Mouse (Mus musculus): ENCODE data around the gene Ireb2. TPM values are rescaled to one million over a fixed set of nuclear protein-coding genes. Genes with fewer than 3 reads are reported as not detected.
"Not testable (repeated sequence)": the region's sequence is repeated elsewhere in the genome, so short reads cannot be mapped to it uniquely, and the experiment has no call there.

Ireb2 gene
- polyA plus RNA-seq, 1 experiment from 2014 or later, result 35.1 TPM

DNA sequence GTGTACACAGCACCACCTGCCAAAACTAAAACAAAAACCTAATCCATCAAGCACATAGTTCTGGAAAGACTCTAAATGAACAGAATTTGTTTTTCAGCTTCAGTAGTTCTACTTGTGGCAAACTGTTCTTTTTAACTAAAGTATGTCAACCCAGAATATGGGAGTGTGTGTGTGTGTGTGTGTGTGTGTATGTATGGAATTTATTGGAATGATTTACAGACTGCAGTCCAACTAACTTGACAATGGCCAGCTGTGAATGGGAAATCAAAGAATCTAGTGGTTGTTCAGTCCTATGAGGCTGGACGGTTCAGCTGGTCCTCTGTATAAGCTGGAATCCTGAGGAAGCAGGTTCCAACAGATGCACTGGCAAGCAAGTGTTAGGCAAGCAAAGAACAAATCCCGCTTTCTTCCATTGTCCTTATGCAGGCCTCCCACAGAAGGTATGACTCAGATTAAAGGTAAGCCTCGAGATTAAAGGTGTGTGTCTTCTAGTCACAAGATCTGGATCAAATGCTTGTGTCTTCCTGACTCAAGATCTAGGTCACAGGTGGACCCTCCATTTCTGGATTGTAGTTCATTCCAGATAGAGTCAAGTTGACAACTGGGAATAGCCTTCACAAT, 18.9 kb upstream of the Ireb2 start:
- no peak for ATAC-seq (ENCODE audit: low FRiP score, low read depth)
- Histone ChIP-seq H3K4me3 (no peak overlapping the region), H3K4me2 (no peak overlapping the region), H3K27ac (replicated peaks) (no peak overlapping the region), H3K27me3 (no peaks in the 10 kb centered on the region), H3K4me1 (replicated peaks) (no peaks in the 10 kb centered on the region), H3K36me3 (no peaks in the 10 kb centered on the region), H3K9me3 (no peaks in the 10 kb centered on the region), H3K9ac (no peak overlapping the region)
- whole genome bisulfite sequencing, result 82% methylated on average over 3 of the region's 3 CpGs

DNA sequence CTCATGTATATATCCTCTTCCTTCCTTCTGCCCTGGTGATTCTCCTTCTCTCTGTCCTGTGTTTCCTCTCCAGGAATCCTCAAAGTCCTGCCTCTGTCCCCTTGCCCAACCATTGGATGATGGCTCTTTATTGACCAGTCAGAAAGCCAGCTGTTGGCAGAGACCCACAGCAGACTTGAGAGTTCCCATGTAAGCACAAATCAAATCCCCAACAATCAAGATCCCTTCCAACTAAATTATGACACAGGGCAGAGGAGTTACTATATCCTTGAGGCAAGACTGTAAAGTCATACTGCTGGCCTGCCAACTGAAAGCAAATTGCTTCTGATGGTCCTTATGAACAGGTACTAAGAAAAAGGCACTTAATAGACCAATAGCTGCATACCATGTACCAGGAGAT, 15.4 kb upstream of the Ireb2 start:
- Histone ChIP-seq H3K4me3 (no peak overlapping the region), H3K9me3 (no peaks in the 10 kb centered on the region), H3K4me2 (no peak overlapping the region), H3K36me3 (no peaks in the 10 kb centered on the region), H3K27ac (replicated peaks) (no peak overlapping the region), H3K27me3 (no peaks in the 10 kb centered on the region), H3K9ac (no peak overlapping the region), H3K4me1 (replicated peaks) (no peaks in the 10 kb centered on the region)
- ATAC-seq (ENCODE audit: low FRiP score, low read depth), result no peak

DNA sequence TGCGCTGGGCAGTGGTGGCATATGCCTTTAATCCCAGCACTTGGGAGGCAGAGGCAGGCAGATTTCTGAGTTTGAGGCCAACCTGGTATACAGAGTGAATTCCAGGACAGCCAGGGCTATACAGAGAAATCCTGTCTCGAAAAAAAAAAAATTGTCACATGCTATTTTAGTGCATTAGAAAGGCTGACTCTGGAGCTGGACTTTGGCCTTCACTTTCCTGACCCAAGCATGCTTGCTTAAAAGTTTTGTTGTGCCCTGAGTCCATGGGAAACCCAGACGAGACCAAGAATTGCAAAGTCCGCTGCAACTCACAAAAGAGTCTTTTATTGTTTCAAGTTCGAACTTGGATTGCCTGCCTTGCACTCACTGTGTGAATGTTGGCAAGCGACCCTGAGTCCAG, 10.6 kb upstream of the Ireb2 start:
- H3K27me3 ChIP-seq; H3K4me3 ChIP-seq; ATAC-seq (ENCODE audit: low FRiP score, low read depth); H3K4me1 ChIP-seq (replicated peaks); H3K4me2 ChIP-seq; H3K9ac ChIP-seq; H3K9me3 ChIP-seq; H3K36me3 ChIP-seq; H3K27ac ChIP-seq (replicated peaks): not testable (repeated sequence)
- 73% methylated on average over 6 of the region's 6 CpGs for WGBS

DNA sequence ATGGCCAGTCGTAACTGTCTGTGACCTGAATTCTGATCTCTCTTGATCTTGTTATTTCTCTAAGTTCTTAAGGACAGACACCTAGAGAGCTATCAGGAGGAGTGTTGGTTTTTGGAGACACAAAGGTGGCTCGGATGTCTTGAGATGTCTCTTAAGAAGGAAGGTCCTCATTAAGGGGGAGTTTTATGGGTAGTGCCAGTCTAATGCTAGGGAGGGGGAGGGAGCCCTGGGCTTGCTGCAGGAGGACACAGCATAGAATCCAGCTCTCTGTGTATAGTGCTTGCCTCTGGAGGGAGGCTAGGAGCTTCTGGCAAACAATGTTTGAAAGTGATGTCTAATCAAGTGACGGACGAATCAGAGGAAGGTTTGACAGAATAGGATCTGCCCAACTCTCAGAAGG, 10.0 kb upstream of the Ireb2 start:
- Histone ChIP-seq H3K4me1 (replicated peaks) (no peaks in the 10 kb centered on the region), H3K36me3 (no peaks in the 10 kb centered on the region), H3K9me3 (no peaks in the 10 kb centered on the region), H3K4me2 (no peak overlapping the region), H3K27ac (replicated peaks) (no peak overlapping the region), H3K4me3 (no peak overlapping the region), H3K9ac (no peak overlapping the region), H3K27me3 (no peaks in the 10 kb centered on the region)
- WGBS, result 60% methylated on average over 4 of the region's 4 CpGs
- ATAC-seq (ENCODE audit: low FRiP score, low read depth), result no peak

DNA sequence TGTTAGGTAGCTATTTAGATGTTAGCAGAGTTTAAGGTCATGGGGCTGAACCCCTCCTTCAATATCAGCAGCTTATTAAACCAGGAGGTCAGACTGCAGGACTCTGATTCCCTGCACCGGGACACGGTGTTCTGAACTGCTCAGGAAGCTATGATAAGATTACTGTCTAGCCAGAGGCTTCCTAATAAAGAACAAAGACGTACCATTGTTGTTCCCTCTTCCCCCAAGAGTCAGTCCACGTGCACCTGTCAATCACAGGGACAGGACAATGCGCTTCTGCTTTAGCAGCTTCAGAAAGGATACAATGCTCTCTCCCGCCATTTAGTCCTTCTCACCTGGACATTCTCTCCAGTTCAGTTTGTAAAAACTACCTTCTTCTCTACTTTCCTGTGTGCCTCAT, 8.0 kb upstream of the Ireb2 start:
- 36% methylated on average over 6 of the region's 6 CpGs for WGBS
- H3K36me3 ChIP-seq, result no peaks in the 10 kb centered on the region
- H3K4me1 ChIP-seq (replicated peaks), result no peaks in the 10 kb centered on the region
- H3K9me3 ChIP-seq, result no peaks in the 10 kb centered on the region
- no peak overlapping the region for H3K4me3 ChIP-seq
- no peak overlapping the region for H3K27ac ChIP-seq (replicated peaks)
- H3K9ac ChIP-seq, result no peak overlapping the region
- no peaks in the 10 kb centered on the region for H3K27me3 ChIP-seq
- ATAC-seq (ENCODE audit: low FRiP score, low read depth), result no peak
- no peak overlapping the region for H3K4me2 ChIP-seq

DNA sequence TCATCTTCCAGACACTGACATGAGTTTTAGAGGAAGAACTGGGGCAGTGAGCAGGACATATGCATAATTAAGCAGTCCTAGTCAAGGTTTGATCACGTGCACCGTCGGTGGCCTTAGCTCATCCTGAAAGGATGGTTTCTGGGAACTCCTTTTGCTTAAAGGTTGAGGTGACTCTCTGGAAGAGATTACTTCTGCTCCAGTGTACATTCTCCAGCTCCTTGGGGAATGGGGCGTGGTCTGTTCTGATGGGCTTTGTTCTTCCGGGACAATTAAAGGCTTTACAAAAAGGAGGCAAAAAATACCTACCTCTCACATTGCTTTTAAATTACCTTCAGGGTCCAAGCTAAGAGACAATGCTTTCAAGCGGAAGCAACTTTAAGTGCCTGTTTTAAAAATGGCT, 7.5 kb upstream of the Ireb2 start:
- no peaks in the 10 kb centered on the region for H3K36me3 ChIP-seq
- no peak overlapping the region for H3K4me3 ChIP-seq
- H3K9ac ChIP-seq, result no peak overlapping the region
- H3K9me3 ChIP-seq, result no peaks in the 10 kb centered on the region
- H3K27ac ChIP-seq (replicated peaks), result no peak overlapping the region
- H3K4me1 ChIP-seq (replicated peaks), result no peaks in the 10 kb centered on the region
- no peaks in the 10 kb centered on the region for H3K27me3 ChIP-seq
- WGBS, result 62% methylated on average over 6 of the region's 6 CpGs
- H3K4me2 ChIP-seq, result no peak overlapping the region
- no peak for ATAC-seq (ENCODE audit: low FRiP score, low read depth)

DNA sequence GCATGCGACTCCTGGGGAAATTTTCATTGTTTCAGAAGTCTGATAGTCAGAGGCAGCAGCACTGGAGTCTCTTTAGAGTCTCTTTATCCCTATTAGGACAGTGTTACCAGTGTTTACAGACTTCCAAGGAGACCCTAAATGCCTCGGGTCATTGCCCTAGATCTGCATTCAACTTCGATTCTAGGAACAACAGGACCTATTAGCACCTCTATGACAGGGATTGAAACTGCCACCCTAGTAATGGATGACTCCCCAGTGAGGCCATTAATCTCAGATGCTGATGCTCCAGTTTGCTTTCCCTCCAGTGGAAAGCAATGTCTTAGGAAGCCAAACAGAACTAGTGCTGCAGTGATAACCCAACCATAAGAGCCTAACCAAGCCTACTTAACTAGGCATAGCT, 6.1 kb upstream of the Ireb2 start:
- H3K4me2 ChIP-seq, result no peak overlapping the region
- H3K9ac ChIP-seq, result no peak overlapping the region
- H3K27ac ChIP-seq (replicated peaks), result no peak overlapping the region
- no peak for ATAC-seq (ENCODE audit: low FRiP score, low read depth)
- WGBS, result 21% methylated on average over 3 of the region's 3 CpGs
- no peaks in the 10 kb centered on the region for H3K27me3 ChIP-seq
- H3K9me3 ChIP-seq, result no peaks in the 10 kb centered on the region
- H3K4me1 ChIP-seq (replicated peaks), result peaks cover under 1% of the 10 kb centered on the region; the same call in 1 of the 2 replicates
- H3K36me3 ChIP-seq, result no peaks in the 10 kb centered on the region
- no peak overlapping the region for H3K4me3 ChIP-seq

DNA sequence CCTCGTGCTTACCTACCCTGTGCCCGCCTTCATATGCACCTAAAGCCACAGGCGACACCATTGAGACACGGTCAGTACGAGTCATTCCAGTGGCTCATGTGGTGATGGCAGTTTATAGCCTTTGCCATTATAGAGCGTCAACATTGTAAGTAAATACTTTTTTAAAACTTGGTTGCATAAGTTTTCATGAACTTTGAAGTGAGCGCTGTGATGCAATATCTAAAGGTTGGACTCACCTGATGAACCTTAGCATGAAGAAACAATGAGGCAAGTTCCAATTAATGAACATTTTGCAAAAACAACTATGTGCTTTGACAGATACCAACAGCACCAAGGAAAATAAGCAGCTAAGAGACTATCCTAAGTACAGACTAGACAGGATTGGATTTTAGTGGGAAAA, 3.1 kb upstream of the Ireb2 start:
- peaks cover 19% of the 10 kb centered on the region for H3K4me1 ChIP-seq (replicated peaks)
- no peak for ATAC-seq (ENCODE audit: low FRiP score, low read depth)
- H3K36me3 ChIP-seq, result 0 out of 2 replicates have a peak, but pooled peaks cover under 1% of the 10 kb centered on the region
- H3K9ac ChIP-seq, result no peak overlapping the region
- no peak overlapping the region for H3K4me3 ChIP-seq
- WGBS, result 91% methylated on average over 7 of the region's 7 CpGs
- no peak overlapping the region for H3K4me2 ChIP-seq
- no peak overlapping the region for H3K27ac ChIP-seq (replicated peaks)
- H3K27me3 ChIP-seq, result no peaks in the 10 kb centered on the region
- no peaks in the 10 kb centered on the region for H3K9me3 ChIP-seq

DNA sequence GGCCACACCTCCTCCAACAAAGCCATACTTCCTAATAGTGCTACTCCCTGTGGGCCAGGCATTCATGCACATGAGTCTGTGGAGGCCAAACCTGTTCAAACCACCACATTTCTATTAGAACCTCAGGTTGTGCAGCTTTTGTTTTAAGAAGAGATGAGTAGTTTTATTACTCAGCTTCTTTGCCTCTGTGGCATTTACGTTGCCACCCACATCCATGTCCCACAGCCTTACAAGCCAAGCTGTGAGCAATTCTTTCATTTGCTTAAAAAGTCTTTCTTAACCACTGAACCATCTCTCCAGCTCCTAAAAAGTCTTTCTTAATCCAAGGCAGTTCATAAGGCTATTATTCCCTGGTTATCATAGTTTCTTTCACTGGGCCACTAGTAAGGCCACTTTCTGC, 15.2 kb downstream of the Ireb2 start:
- no peak overlapping the region for H3K4me3 ChIP-seq
- 92% methylated on average over 1 of the region's 1 CpGs for WGBS
- ATAC-seq (ENCODE audit: low FRiP score, low read depth), result no peak

DNA sequence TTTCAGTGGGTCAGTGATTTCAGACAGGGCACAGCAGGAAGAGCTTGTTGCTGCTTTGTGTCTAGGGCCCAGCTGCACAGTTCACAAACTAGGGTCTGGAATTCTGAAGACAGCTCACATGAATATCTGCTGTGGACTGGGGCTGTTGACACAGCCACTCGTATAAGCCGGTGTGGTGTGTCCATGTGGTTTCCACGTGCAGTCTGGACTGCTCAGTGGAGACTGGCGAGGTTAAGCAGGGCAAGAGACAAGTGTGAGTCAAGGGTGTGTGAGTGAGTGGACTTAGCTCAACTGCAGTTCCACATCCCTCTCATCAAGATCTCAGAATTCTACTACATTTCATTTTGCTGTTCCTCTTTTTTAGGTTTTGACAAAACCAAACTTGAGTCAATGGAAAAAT, 28.5 kb downstream of the Ireb2 start:
- no peaks in the 10 kb centered on the region for H3K27me3 ChIP-seq
- H3K9me3 ChIP-seq, result no peaks in the 10 kb centered on the region
- no peaks in the 10 kb centered on the region for H3K4me1 ChIP-seq (replicated peaks)
- no peak overlapping the region for H3K9ac ChIP-seq
- H3K36me3 ChIP-seq, result peaks cover 62% of the 10 kb centered on the region
- H3K27ac ChIP-seq (replicated peaks), result no peak overlapping the region
- no peak for ATAC-seq (ENCODE audit: low FRiP score, low read depth)
- H3K4me2 ChIP-seq, result no peak overlapping the region
- 86% methylated on average over 4 of the region's 4 CpGs for WGBS
- H3K4me3 ChIP-seq, result no peak overlapping the region

More for the DNA sequence above, 15.2 kb downstream of the Ireb2 start:
- H3K27ac ChIP-seq (replicated peaks), result no peak overlapping the region
- H3K9me3 ChIP-seq, result no peaks in the 10 kb centered on the region
- no peaks in the 10 kb centered on the region for H3K27me3 ChIP-seq
- H3K36me3 ChIP-seq, result peaks cover 23% of the 10 kb centered on the region
- no peak overlapping the region for H3K4me2 ChIP-seq
- H3K4me1 ChIP-seq (replicated peaks), result no peaks in the 10 kb centered on the region
- H3K9ac ChIP-seq, result no peak overlapping the region

DNA sequence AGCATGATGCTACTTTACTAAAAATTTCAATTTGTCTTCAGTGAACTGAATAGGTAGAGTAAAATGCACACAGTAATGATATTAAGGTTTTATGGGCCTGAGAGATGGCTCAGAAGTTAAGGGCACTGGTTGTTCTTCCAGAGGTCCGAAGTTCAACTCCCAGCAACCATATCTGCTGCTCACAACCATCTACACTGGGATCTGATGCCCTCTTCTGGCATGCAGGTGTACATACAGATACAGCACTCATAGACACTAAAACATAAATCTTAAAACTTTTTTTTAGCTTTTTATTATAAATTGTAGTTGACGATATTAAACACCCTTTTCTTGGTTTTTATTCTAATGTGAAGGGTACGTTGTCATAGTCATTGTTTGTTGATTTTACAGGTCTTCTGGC, 33.5 kb downstream of the Ireb2 start:
- peaks cover 67% of the 10 kb centered on the region for H3K36me3 ChIP-seq
- no peaks in the 10 kb centered on the region for H3K4me1 ChIP-seq (replicated peaks)
- no peak for ATAC-seq (ENCODE audit: low FRiP score, low read depth)
- WGBS, result 92% methylated on average over 3 of the region's 3 CpGs
- no peak overlapping the region for H3K4me3 ChIP-seq
- H3K4me2 ChIP-seq, result no peak overlapping the region
- no peak overlapping the region for H3K27ac ChIP-seq (replicated peaks)
- no peaks in the 10 kb centered on the region for H3K9me3 ChIP-seq
- no peaks in the 10 kb centered on the region for H3K27me3 ChIP-seq
- H3K9ac ChIP-seq, result no peak overlapping the region

DNA sequence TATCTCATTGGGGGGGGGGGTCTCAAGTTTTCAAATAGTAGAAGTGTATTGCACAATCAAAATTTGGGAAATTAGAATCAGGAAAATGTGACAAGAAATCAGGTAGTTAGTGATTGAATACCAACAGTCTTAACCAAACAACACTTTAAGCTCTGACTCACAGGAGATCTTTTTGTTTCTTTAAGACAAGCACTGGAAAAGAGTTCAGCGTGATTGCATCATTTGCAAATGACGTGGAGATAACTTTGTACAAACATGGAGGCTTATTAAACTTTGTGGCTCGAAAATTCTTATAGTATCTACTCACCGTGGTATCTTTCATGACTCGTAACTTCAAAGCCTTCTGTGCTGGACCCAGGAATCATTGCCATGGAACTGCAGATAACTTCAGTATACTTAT, 45.9 kb downstream of the Ireb2 start:
- no peak for ATAC-seq (ENCODE audit: low FRiP score, low read depth)
- no peaks in the 10 kb centered on the region for H3K27me3 ChIP-seq
- no peak overlapping the region for H3K9ac ChIP-seq
- H3K9me3 ChIP-seq, result no peaks in the 10 kb centered on the region
- H3K4me2 ChIP-seq, result no peak overlapping the region
- H3K4me1 ChIP-seq (replicated peaks), result no peaks in the 10 kb centered on the region
- H3K4me3 ChIP-seq, result no peak overlapping the region
- H3K27ac ChIP-seq (replicated peaks), result no peak overlapping the region
- peaks cover 51% of the 10 kb centered on the region for H3K36me3 ChIP-seq
- WGBS, result 96% methylated on average over 5 of the region's 5 CpGs

DNA sequence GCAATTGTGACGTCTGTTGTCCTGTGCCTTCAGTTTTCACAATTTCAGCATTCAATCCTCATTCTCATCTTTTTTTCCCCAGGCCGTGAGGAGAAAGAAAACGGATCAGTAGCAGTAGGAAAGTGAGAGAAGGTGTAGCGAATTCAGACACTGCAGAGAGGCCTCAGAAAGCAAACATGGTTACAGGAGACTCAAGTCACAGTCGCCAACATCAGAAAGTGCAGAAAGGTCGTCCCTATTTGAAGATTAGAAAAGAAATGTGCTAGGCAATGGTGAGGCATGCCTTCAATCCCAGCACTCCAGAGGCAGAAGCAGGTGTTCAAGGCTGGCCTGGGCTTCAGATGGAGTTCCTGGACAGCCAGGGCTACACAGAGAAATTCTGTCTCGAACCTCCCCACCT, 52.0 kb downstream of the Ireb2 start:
- Histone ChIP-seq H3K9me3 (no peaks in the 10 kb centered on the region), H3K27ac (replicated peaks) (no peak overlapping the region), H3K4me2 (no peak overlapping the region), H3K4me3 (no peak overlapping the region), H3K9ac (no peak overlapping the region), H3K36me3 (peaks cover 9% of the 10 kb centered on the region; the same call in 1 of the 2 replicates), H3K27me3 (no peaks in the 10 kb centered on the region), H3K4me1 (replicated peaks) (peaks cover 9% of the 10 kb centered on the region)
- no peak for ATAC-seq (ENCODE audit: low FRiP score, low read depth)
- 70% methylated on average over 7 of the region's 7 CpGs for WGBS

All from hindbrain, embryonic 15.5 days (tissue).